Comparison of ENCODE assay signal across 28 mouse cellular contexts in the genomic region with DNA sequence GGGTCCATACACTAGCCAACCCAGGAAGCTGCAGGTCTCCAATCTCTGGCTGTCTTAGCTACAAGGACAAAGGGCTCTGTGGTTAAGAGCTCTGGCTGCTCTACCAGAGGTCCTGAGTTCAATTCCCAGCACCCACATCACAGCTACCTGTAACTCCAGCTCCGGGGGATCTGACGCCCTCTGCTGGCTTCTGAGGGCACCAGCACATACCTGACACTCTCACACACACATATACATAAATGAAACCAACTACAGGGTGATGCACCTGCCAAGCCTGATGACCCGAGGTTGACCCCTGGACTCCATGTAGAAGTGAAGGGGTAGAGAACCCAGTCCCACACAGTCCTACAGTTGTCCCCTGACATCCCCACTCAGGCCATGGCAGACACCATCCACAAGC. TPM values are rescaled to one million over a fixed set of nuclear protein-coding genes. Genes with fewer than 3 reads are reported as not detected.
"Had no signal": no experiment of that assay in that cellular context is flagged by ENCODE, and none has a peak within 500 bp of the region (broad histone marks: within the 10 kb centered on the region; RNA-seq: fewer than 3 reads in every experiment).

No protein-coding gene starts in this region.

- H3K9ac ChIP-seq: kidney, embryonic 15.5 days; limb, embryonic 13.5 days; liver, embryonic 13.5 days; lung, embryonic 15.5 days; midbrain, embryonic 13.5 days; neural tube, embryonic 13.5 days; stomach, embryonic 15.5 days had no signal

- H3K9me3 ChIP-seq: kidney, embryonic 15.5 days; limb, embryonic 10.5 days; limb, embryonic 13.5 days; liver, embryonic 13.5 days; lung, embryonic 15.5 days; megakaryocyte, embryonic 14.5 days; midbrain, embryonic 10.5 days; midbrain, embryonic 13.5 days; neural tube, embryonic 13.5 days; stomach, embryonic 15.5 days had no signal

- H3K4me2 ChIP-seq: kidney, embryonic 15.5 days; limb, embryonic 13.5 days; liver, embryonic 13.5 days; lung, embryonic 15.5 days; midbrain, embryonic 13.5 days; neural tube, embryonic 13.5 days; stomach, embryonic 15.5 days had no signal

- ATAC-seq: midbrain, embryonic 13.5 days; midbrain, embryonic 16.5 days had no signal

- H3K27ac ChIP-seq: kidney, embryonic 15.5 days; limb, embryonic 10.5 days; limb, embryonic 13.5 days; liver, embryonic 13.5 days; lung, embryonic 15.5 days; midbrain, embryonic 10.5 days; midbrain, embryonic 13.5 days; neural tube, embryonic 13.5 days; stomach, embryonic 15.5 days had no signal

- H3K4me3 ChIP-seq: kidney, embryonic 15.5 days; limb, embryonic 10.5 days; limb, embryonic 13.5 days; liver, embryonic 13.5 days; lung, embryonic 15.5 days; midbrain, embryonic 10.5 days; midbrain, embryonic 13.5 days; myocyte; neural tube, embryonic 13.5 days; stomach, embryonic 15.5 days had no signal

- H3K27me3 ChIP-seq: kidney, embryonic 15.5 days; limb, embryonic 13.5 days; liver, embryonic 13.5 days; lung, embryonic 15.5 days; megakaryocyte, embryonic 14.5 days; midbrain, embryonic 13.5 days; neural tube, embryonic 13.5 days; stomach, embryonic 15.5 days had no signal

- DNase-seq: kidney, adult 8-10 months; kidney, postnatal 10 days; kidney, postnatal 36 days; liver, embryonic 13.5 days; lung, adult 18-20 months; lung, postnatal 10 days; lung, postnatal 36 days; retina, postnatal 1 day; right cerebral cortex, postnatal 25 days; spleen, adult 18-20 months; thymus, postnatal 25 days had no signal

RNA-seq across cellular contexts. Expression of gene Gm10401, which starts 18.3 kb away (rescaled TPM):
- total RNA-seq: layer of hippocampus, adult 8-10 months; layer of hippocampus, postnatal 14 days; left cerebral cortex, adult 8-10 months; left cerebral cortex, postnatal 14 days; monocyte, adult 5-6 weeks; neutrophil, adult 5-6 weeks had no signal
